Mouse (Mus musculus): ENCODE results near the gene Fgfrl1. TPM values are rescaled to one million over a fixed set of nuclear protein-coding genes. Genes with fewer than 3 reads are reported as not detected.

Fgfrl1 gene
- polyA plus RNA-seq, 1 experiment from 2014 or later = 29.4 TPM

DNA sequence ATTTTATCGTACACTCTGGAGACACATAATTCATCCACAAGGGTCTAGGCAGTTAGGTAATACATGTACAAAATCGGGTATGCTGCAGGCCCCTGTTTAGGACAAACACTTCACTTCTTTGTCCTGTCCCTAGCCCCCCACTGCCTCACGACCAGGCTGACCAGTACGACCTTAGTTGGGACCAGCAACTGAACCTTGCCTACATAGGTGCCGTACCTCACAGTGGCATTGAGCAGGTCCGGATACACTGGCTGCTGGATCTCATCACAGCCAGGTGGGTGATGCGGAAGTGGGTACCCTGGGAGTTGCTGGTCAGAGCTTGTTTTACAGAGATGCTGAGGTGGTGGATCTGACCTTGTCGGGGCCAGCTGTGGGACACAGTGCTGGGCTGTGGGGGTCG is 22.2 kb upstream of the Fgfrl1 start:
- Histone ChIP-seq H3K4me3 (peak overlapping the region; percentile 47), H3K4me1 (peaks cover 15% of the 10 kb centered on the region), H3K9me3 (replicated peaks) (no peaks in the 10 kb centered on the region), H3K9ac (no peak overlapping the region), H3K4me2 (replicated peaks) (peak overlapping the region; percentile 77), H3K27ac (no peak overlapping the region), H3K27me3 (no peaks in the 10 kb centered on the region), H3K36me3 (peaks cover 16% of the 10 kb centered on the region)
- ATAC-seq (ENCODE audit: low FRiP score) = peak; percentile 9; the same call in 1 of the 2 replicates
- WGBS = 83% methylated on average over 9 of the region's 9 CpGs

DNA sequence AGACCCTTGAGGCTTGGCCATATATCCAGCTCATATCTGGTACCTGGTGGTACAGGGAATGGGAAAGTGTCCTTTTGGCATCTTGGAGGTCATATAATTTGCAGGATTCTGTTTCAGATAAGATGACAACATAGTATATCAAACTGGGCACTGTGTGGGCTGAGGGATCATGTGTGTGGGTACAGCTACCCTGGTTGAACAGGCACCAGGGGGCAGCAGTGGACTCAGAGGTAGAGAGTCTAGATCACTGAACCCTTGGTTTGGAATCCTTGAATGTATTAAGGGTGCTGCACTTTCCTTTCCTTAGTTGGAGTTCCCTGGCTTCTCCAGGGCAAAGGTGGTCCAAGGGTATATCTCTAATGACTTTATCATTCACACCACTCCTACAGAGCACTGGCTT is 21.4 kb upstream of the Fgfrl1 start:
- Histone ChIP-seq H3K36me3 (peaks cover 16% of the 10 kb centered on the region), H3K4me1 (peaks cover 15% of the 10 kb centered on the region), H3K27me3 (no peaks in the 10 kb centered on the region), H3K9ac (no peak overlapping the region), H3K27ac (no peak overlapping the region), H3K4me3 (no peak overlapping the region), H3K9me3 (replicated peaks) (no peaks in the 10 kb centered on the region), H3K4me2 (replicated peaks) (no peak overlapping the region)
- ATAC-seq (ENCODE audit: low FRiP score) = no peak

DNA sequence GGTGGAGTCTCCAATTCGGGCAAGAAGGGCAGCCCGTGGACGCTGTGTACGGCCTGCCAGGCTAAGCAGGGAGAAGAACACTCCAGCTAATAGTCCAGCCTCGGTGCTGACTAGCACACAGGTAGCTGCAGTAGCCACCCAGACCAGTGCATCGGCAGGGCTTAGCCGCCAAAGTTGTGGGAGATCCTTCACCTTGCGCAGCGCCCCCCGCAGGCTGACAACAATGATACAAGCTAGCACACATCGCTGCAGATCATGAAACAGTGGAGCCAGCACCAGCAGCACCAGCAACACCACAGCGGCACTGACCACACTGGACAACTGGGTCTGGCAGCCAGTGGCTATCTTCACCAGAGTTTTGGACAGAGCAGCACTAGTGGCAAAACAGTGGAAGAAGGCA is 20.4 kb upstream of the Fgfrl1 start:
- peaks cover 18% of the 10 kb centered on the region for H3K4me1 ChIP-seq
- no peak for ATAC-seq (ENCODE audit: low FRiP score)
- H3K36me3 ChIP-seq = peaks cover 16% of the 10 kb centered on the region
- no peaks in the 10 kb centered on the region for H3K27me3 ChIP-seq
- H3K9ac ChIP-seq = no peak overlapping the region
- no peak overlapping the region for H3K27ac ChIP-seq
- H3K4me2 ChIP-seq (replicated peaks) = no peak overlapping the region
- no peak overlapping the region for H3K4me3 ChIP-seq
- 90% methylated on average over 12 of the region's 12 CpGs for WGBS
- no peaks in the 10 kb centered on the region for H3K9me3 ChIP-seq (replicated peaks)

DNA sequence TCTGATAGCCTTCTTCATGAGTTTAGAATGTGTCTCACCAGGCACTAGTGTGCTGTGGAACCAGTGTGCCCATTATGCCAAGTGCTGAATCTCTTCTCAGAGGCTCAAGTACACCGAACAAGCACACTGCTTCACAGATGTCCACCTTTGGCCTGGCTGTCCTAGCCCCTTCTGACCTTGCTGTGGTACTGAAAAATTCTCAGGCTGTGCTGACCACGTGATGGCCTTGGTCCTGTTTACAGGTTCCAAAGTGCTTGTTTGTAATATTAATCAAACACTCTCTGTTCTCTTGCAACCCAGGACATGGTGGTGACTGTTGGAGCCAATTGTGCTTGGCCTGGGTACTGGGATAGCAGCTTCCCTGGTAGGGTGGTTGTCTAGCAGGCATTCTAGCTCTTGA is 17.6 kb upstream of the Fgfrl1 start:
- H3K4me3 ChIP-seq = no peak overlapping the region
- peaks cover 19% of the 10 kb centered on the region for H3K4me1 ChIP-seq
- 88% methylated on average over 2 of the region's 2 CpGs for WGBS
- no peaks in the 10 kb centered on the region for H3K9me3 ChIP-seq (replicated peaks)
- no peak for ATAC-seq (ENCODE audit: low FRiP score)
- H3K4me2 ChIP-seq (replicated peaks) = no peak overlapping the region
- H3K36me3 ChIP-seq = peaks cover 16% of the 10 kb centered on the region
- no peak overlapping the region for H3K9ac ChIP-seq
- H3K27ac ChIP-seq = no peak overlapping the region
- H3K27me3 ChIP-seq = no peaks in the 10 kb centered on the region

DNA sequence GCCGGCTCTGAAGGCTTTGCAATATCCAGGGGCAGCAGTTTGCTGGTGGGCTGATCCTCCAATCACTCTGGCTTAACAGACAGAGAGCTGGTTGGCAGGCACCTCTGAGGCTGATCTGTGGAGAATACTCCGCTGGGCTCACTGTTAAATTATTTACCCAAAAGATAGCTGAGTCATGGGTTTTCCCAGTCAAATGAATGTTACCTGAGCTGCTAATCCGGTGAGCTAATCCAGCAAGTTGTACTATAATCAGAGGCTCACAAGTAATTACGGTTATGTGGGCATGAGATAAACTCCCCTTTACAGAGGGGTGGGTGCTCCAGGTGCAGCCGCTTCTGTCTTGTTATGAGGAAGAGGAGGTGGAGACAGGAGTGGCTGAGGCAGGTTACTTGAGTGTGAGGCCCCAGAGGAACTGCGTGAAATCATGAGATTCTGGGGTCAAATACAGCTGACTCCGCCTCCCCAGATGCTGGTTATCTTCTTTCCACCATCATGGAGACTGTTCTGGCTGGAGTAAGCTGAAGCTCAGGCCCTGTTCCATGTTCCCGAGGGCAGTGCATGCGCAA is 16.8 kb upstream of the Fgfrl1 start, which contains the start of gene Slc26a1:
Gene Slc26a1 (minus strand): TSS at position 319 of the 566 bp plus-strand sequence.
- peaks cover 12% of the 10 kb centered on the region for H3K4me1 ChIP-seq
- no peak within 1 kb of the TSS for H3K9ac ChIP-seq
- H3K4me2 ChIP-seq (replicated peaks) = no peak within 1 kb of the TSS
- H3K27me3 ChIP-seq = no peaks in the 10 kb centered on the region
- no peak for ATAC-seq (ENCODE audit: low FRiP score)
- no peak within 1 kb of the TSS for H3K27ac ChIP-seq
- WGBS = 82% methylated on average over 9 of the region's 9 CpGs
- peaks cover 16% of the 10 kb centered on the region for H3K36me3 ChIP-seq
- H3K4me3 ChIP-seq = no peak within 1 kb of the TSS
- H3K9me3 ChIP-seq (replicated peaks) = no peaks in the 10 kb centered on the region

DNA sequence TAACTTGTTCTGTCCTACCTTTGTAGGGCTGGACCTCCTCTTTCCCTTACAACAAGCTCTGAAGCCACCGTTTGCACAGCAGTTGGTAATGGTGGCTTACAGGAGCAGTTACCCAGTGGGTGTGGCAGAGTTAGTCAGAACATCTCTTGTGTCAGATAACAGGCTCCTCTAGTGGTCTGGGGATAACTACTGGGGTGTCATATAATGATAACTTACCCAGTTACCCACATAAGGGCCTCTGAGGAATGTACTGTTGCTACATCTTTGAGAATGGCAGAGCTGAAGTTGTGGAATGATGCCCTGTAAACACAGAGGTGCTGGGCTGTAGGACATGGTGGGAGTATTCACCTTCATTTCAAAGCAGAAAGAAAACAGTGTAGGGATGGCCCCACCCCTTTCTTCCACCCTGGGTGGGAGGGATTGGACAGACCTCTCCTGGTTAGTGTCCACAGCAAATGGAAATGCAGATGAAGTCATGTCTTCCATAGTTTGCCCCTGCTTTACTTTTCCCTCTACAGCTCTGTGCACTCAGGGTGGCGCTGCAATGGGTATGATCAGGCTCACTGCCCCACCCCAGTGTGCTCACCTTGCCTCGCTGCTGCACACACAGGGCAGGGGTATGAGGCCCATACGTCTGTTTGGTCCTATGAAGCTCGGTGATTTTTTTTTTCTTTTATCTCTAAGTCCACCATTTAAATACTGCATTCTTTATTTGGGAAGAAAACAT is 15.2 kb upstream of the Fgfrl1 start:
- 18% methylated on average over 5 of the region's 5 CpGs for WGBS
- ATAC-seq (ENCODE audit: low FRiP score) = peak; percentile 62
- Histone ChIP-seq H3K4me2 (replicated peaks) (peak overlapping the region; percentile 51), H3K4me1 (peaks cover 12% of the 10 kb centered on the region), H3K27ac (peak overlapping the region; percentile 86), H3K9ac (peak overlapping the region; percentile 54; the same call in 1 of the 2 replicates), H3K27me3 (no peaks in the 10 kb centered on the region), H3K4me3 (peak overlapping the region; percentile 28), H3K36me3 (peaks cover 10% of the 10 kb centered on the region), H3K9me3 (replicated peaks) (no peaks in the 10 kb centered on the region)

DNA sequence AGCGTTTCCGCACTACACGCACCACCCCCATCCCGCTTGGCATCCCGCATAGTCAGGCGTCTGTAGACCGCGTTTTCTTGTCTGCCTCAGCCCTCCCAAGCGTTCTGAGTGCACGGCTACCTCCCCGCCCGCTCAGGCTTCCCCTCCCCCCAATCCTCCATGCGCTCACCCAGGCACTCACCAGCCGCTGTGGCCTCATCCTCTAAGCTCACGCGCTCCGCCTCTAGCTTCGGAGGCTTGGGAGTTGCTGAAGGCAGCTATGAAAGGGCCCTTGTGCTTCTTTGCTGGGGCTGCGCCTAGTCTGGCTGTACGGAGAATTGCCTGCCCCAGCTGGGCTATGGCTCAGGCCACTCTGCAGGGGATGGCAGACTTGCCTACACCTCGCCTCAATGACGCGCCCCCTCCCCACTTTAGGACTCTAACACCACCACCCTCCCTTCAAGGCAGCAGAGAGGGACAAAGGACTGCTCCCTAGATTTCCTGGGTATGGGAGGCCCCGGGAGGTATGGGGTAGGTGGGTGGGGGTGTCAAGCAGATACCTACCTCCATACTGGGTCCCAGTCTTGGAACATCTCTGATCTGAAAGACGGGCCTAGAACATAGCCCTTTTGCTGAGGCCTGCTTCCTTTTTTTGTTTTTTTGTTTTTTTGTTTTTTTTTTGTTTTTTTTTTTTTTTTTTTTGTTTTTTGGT is 14.4 kb upstream of the Fgfrl1 start:
- Histone ChIP-seq H3K27me3 (no peaks in the 10 kb centered on the region), H3K9me3 (replicated peaks) (no peaks in the 10 kb centered on the region), H3K4me1 (peaks cover 12% of the 10 kb centered on the region), H3K9ac (peak overlapping the region; percentile 54), H3K4me2 (replicated peaks) (peak overlapping the region; percentile 51), H3K4me3 (peak overlapping the region; percentile 28), H3K27ac (peak overlapping the region; percentile 86), H3K36me3 (peaks cover 1% of the 10 kb centered on the region; the same call in 1 of the 2 replicates)
- WGBS = 2% methylated on average over 25 of the region's 25 CpGs
- ATAC-seq (ENCODE audit: low FRiP score) = peak; percentile 92

DNA sequence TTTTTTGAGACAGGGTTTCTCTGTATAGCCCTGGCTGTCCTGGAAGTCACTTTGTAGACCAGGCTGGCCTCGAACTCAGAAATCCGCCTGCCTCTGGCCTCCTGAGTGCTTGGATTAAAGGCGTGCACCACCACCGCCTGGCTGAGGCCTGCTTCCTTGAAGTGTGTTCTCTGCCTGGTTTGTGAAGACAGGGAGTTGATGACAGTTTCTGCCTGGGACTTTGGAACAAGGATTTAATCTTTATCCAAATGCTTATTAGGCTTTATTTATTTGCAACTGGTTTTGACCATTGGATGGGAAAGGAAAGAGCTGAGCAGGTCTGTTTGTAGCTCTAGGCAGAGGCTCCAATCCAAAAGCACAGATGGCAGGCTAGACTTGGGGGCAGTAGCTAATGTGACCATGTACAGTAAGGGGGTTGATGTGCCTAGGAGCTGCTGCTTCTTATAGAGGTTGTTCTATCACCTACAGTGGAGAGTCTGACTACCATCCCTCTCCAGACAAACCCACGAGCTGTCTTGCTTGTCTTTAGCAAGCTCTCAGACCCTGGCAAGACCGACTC is 13.8 kb upstream of the Fgfrl1 start:
- Histone ChIP-seq H3K9ac (no peak overlapping the region), H3K27ac (no peak overlapping the region; the same call in 1 of the 2 replicates), H3K36me3 (no peaks in the 10 kb centered on the region; the same call in 1 of the 2 replicates), H3K4me1 (peaks cover 12% of the 10 kb centered on the region), H3K27me3 (no peaks in the 10 kb centered on the region), H3K4me2 (replicated peaks) (no peak overlapping the region), H3K9me3 (replicated peaks) (no peaks in the 10 kb centered on the region), H3K4me3 (no peak overlapping the region)
- 90% methylated on average over 6 of the region's 6 CpGs for WGBS
- ATAC-seq (ENCODE audit: low FRiP score) = no peak

DNA sequence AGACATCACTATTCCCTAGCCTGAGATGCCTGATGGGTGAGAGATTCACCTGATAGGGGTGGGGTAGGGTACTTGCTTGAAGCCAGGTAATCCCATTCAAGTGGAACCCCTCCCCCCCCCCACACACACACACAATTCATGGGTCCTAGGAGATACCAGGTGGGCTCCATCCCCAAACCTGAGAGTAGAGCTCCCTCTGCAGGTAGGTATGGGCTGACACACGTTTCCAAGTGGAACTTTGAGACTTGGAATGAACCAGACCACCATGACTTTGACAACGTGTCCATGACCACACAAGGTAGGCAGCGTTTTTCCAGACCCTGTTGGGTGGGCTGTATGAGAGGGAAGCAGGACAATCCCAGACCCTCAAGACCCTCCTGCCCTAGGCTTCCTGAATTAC is 12.3 kb upstream of the Fgfrl1 start:
- no peaks in the 10 kb centered on the region for H3K9me3 ChIP-seq (replicated peaks)
- H3K27ac ChIP-seq = no peak overlapping the region
- no peak overlapping the region for H3K4me3 ChIP-seq
- no peak overlapping the region for H3K9ac ChIP-seq
- WGBS = 57% methylated on average over 3 of the region's 3 CpGs
- H3K4me2 ChIP-seq (replicated peaks) = no peak overlapping the region
- no peaks in the 10 kb centered on the region for H3K36me3 ChIP-seq
- peaks cover 12% of the 10 kb centered on the region for H3K4me1 ChIP-seq
- no peaks in the 10 kb centered on the region for H3K27me3 ChIP-seq
- ATAC-seq (ENCODE audit: low FRiP score) = no peak

DNA sequence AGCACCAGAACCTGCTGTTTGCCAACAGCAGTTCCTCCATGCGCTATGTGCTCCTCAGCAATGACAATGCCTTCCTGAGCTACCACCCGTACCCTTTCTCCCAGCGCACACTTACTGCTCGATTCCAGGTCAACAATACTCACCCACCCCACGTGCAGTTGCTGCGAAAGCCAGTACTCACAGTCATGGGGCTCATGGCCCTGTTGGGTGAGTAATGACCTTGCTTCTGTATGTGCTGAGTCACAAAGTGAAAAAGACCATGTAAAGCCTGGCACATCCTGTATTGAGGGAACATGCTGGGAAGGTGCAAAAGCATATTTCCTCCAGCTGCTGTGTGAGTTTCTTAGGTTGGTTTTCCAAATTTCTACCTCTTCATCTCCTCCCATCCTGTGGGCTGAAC is 11.3 kb upstream of the Fgfrl1 start:
- ATAC-seq (ENCODE audit: low FRiP score) = no peak
- Histone ChIP-seq H3K4me1 (peaks cover 12% of the 10 kb centered on the region), H3K9ac (no peak overlapping the region), H3K9me3 (replicated peaks) (no peaks in the 10 kb centered on the region), H3K4me3 (no peak overlapping the region), H3K27me3 (no peaks in the 10 kb centered on the region), H3K27ac (no peak overlapping the region), H3K4me2 (replicated peaks) (no peak overlapping the region), H3K36me3 (no peaks in the 10 kb centered on the region)
- WGBS = 87% methylated on average over 6 of the region's 6 CpGs

DNA sequence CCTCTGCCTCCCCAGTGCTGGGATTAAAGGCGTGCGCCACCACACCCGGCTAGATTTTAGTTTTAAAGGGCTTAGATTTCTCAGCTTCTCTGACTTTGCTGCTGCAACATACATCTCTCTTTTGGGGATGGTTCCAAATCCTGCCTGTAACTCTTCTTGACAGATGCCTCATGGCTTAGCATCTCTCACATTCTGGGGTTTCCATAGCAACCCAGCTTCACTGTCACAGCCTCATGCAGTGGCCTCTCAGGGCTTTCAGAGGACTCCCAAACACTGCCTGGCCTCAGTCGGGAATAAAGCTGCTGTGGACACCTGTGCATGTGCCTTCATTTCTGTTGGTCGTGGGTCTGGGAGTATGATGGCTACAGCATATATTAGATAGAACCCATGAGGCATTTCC is 3.1 kb upstream of the Fgfrl1 start:
- Histone ChIP-seq H3K27ac (no peak overlapping the region), H3K9ac (no peak overlapping the region), H3K9me3 (replicated peaks) (no peaks in the 10 kb centered on the region), H3K36me3 (no peaks in the 10 kb centered on the region), H3K4me2 (replicated peaks) (no peak overlapping the region), H3K4me1 (peaks cover 11% of the 10 kb centered on the region), H3K4me3 (no peak overlapping the region), H3K27me3 (peaks cover 25% of the 10 kb centered on the region)
- 70% methylated on average over 5 of the region's 5 CpGs for WGBS
- no peak for ATAC-seq (ENCODE audit: low FRiP score)

DNA sequence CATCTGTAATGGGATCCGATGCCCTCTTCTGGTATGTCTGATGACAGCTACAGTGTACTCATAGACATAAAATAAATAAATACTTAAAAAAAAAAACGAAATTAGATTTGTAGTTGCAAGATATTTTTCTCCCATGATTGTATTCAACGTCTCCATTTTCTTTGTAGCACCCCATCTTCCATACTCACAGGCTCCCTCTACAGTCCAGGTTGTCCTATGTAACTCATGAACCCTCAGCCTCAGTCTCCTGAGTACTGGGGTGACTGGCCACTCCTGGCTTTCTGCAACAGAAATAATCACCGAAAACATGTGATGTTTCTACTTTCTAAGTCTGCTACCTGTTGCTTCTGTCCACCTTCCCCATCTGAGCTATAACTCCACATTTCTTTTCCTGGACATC is 1.0 kb upstream of the Fgfrl1 start:
- H3K27ac ChIP-seq = no peak overlapping the region

More for the DNA sequence above, 1.0 kb upstream of the Fgfrl1 start:
- peaks cover 30% of the 10 kb centered on the region for H3K4me1 ChIP-seq
- H3K36me3 ChIP-seq = no peaks in the 10 kb centered on the region
- ATAC-seq (ENCODE audit: low FRiP score) = no peak
- WGBS = 78% methylated on average over 4 of the region's 4 CpGs
- H3K9ac ChIP-seq = no peak overlapping the region
- H3K4me3 ChIP-seq = no peak overlapping the region
- no peak overlapping the region for H3K4me2 ChIP-seq (replicated peaks)
- H3K9me3 ChIP-seq (replicated peaks) = no peaks in the 10 kb centered on the region
- H3K27me3 ChIP-seq = peaks cover 25% of the 10 kb centered on the region

Measured in hindbrain, embryonic 12.5 days (tissue).